Mouse (Mus musculus): ENCODE data around the gene Zic1.

The Zic1 gene

DNA sequence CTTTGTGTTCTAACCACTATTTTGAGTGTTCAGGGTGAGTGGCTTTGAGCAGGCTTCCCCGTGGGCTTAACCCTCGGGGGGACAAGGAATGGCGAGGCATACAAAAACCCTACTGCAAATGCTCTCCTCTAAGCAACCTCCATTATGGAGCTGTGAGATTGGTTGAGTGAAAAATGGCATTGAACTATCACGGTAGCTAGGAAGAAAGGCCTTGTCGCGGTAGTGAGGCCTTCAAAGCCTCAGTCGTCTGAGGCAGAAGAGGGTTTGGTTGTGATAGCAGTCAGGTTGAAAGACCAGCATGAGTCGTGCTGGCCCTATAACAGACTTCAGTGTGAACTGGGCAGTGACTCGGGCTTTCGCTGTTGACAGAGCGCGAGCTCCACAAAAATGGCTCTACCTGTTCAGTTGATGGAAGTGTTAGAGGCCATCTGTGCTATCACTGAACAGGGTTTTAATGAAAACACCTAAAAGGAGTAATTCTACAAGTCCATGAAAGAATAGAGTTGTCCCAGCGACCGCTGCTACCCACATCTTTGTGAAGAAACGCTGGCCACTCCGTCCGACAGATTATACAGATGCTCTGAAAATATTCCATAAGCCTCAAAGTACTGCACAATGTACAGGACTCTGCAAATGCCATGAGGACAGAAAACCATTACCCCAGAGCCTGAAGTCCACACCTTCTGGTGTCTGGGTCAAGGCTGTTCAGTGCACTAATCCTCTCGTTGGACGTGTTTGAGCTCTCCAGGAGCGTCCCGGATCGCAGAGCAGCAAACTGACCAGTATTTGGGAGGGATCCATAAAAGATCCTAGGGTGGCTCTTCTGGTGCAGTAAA, 11.0 kb downstream of the Zic1 start:
- no peak for DNase-seq (ENCODE audit: low read depth, low spot score)

GRCm38 (mm10) chr9:91353551-91354433, 11.8 kb downstream of the Zic1 start:
- DNase-seq (ENCODE audit: low read depth, low spot score) = no peak

GRCm38 (mm10) chr9:91352786-91353185, 12.8 kb downstream of the Zic1 start:
- no peak for DNase-seq (ENCODE audit: low read depth, low spot score)

GRCm38 (mm10) chr9:91351961-91352411, 13.6 kb downstream of the Zic1 start:
- DNase-seq (ENCODE audit: low read depth, low spot score) = no peak

DNA sequence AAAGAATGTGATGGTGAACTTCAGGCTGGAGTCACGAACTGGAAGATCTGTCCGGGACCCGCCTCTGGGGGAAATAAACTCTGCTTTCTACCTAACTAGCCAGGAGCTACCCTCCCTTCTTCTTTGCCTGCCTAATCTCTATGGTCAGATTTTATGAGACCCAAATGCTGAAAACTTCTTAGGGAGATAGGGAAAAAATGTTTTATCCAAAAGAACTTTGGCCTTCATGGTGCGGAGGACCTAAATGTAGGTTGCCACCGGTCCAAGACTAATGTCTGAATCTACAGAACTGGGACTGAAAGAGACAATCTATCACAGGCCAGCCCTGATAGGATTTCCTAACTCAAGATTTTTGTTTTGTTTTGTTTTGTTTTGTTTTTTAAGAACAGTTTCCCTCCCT, 14.2 kb downstream of the Zic1 start:
- DNase-seq (ENCODE audit: low read depth, low spot score) = no peak

- DNase-seq (ENCODE audit: low read depth, low spot score) = no peak
Measured at GRCm38 (mm10) chr9:91350861-91351291, 14.7 kb downstream of the Zic1 start.

GRCm38 (mm10) chr9:91350211-91350791, 15.3 kb downstream of the Zic1 start:
- DNase-seq (ENCODE audit: low read depth, low spot score) = no peak

- DNase-seq (ENCODE audit: low read depth, low spot score) = no peak
Measured at GRCm38 (mm10) chr9:91348746-91349145, 16.9 kb downstream of the Zic1 start.

GRCm38 (mm10) chr9:91347591-91347990, 18.0 kb downstream of the Zic1 start:
- no peak for DNase-seq (ENCODE audit: low read depth, low spot score)
